9 mouse cellular contexts compared by ENCODE assay signal in the genomic region with DNA sequence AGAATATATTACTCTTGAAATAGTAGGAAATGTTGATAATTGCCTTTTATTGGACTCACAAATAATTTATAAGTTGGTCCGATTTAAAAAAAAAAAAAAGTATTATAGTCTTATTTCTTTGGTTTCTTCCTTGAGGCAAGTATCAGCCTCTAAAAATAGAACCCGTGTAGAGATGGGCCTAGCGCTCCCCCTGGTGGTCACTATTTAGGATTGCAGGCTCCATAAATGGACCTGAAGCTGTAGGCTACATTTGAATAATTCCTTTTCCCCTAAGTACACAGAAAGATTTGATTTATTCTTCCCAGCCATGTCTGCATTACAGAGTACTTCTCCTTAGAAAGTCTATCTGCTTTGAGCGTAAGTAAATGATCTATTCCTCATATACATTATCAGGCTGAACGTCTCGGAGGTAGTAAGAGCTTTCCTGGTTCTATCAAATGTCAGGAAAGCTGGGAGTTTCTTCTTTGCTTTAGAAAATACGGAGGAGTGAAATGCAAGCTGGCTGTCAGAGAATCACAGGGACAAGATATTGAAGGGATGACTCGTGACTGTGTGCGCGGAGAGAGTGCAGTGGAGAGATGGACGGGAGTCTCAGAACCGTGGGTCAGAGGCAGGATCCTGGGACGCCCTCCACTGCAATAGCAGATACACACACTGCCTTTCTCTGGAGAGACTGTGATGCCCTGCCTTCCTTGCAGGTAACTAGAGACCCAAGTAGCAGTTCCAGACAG. TPM values are rescaled to one million over a fixed set of nuclear protein-coding genes. Genes with fewer than 3 reads are reported as not detected.
DNase-seq lines count a peak whose midpoint lies in the region; ATAC-seq and TF ChIP-seq lines count a peak whose summit lies in the region.
"Had no signal": no experiment of that assay in that cellular context is flagged by ENCODE, and none has a peak within 500 bp of the region (broad histone marks: within the 10 kb centered on the region; RNA-seq: fewer than 3 reads in every experiment).

No protein-coding gene starts in this region.

- no peak overlapping the region for H3K27ac ChIP-seq in heart, adult 2 months
- H3K27ac ChIP-seq in heart, embryonic 10.5 days = no peak overlapping the region
- H3K27ac ChIP-seq in forebrain, embryonic 16.5 days (ENCODE audit: low read length) = no peak overlapping the region
- H3K27ac ChIP-seq: macrophage had no signal

- H3K9me3 ChIP-seq in heart, embryonic 10.5 days = no peaks in the 10 kb centered on the region
- peaks cover 9% of the 10 kb centered on the region; the same call in 1 of the 2 replicates for H3K9me3 ChIP-seq in E14TG2a.4 (ENCODE audit: low read length)
- no peaks in the 10 kb centered on the region for H3K9me3 ChIP-seq in forebrain, embryonic 16.5 days (ENCODE audit: control insufficient read depth, low read length)

- H3K9ac ChIP-seq in heart, adult 2 months (ENCODE audit: low read depth, low read length) = no peak overlapping the region
- no peak overlapping the region for H3K9ac ChIP-seq in forebrain, embryonic 16.5 days (replicated peaks; ENCODE audit: low read depth, low read length)

- no peak overlapping the region for H3K4me3 ChIP-seq in heart, adult 2 months
- H3K4me3 ChIP-seq in heart, embryonic 10.5 days = no peak overlapping the region
- no peak overlapping the region for H3K4me3 ChIP-seq in E14TG2a.4 (replicated peaks; ENCODE audit: low read length)
- H3K4me3 ChIP-seq in forebrain, embryonic 16.5 days (replicated peaks; ENCODE audit: low read length) = no peak overlapping the region
- no peak overlapping the region for H3K4me3 ChIP-seq in lung, adult 2 months (replicated peaks; ENCODE audit: extremely low read depth, low read depth, low read length)

- H3K36me3 ChIP-seq in heart, adult 2 months (ENCODE audit: control insufficient read depth, insufficient read depth, low read length) = no peaks in the 10 kb centered on the region
- no peaks in the 10 kb centered on the region for H3K36me3 ChIP-seq in heart, embryonic 10.5 days
- no peaks in the 10 kb centered on the region for H3K36me3 ChIP-seq in E14TG2a.4 (ENCODE audit: insufficient read depth, low read length)
- H3K36me3 ChIP-seq in forebrain, embryonic 16.5 days (ENCODE audit: control insufficient read depth, insufficient read depth) = no peaks in the 10 kb centered on the region

- WGBS in heart, adult 2 months = 52% methylated on average over 13 of the region's 13 CpGs
- WGBS in heart, embryonic 10.5 days = 54% methylated on average over 13 of the region's 13 CpGs
- WGBS in forebrain, embryonic 16.5 days = 57% methylated on average over 13 of the region's 13 CpGs
- WGBS in lung, adult 2 months = 54% methylated on average over 13 of the region's 13 CpGs

- H3K79me2 ChIP-seq in heart, adult 2 months (replicated peaks; ENCODE audit: control insufficient read depth, insufficient read depth, low read length) = no peaks in the 10 kb centered on the region

- peak; percentile 17 to 38 for DNase-seq in heart, adult 2 months
- no peak for DNase-seq in heart, embryonic 10.5 days (ENCODE audit: low spot score)
- DNase-seq in c-Kit-positive CD71-positive TER-119-positive erythroid progenitor cells, embryonic 14.5 days (ENCODE audit: low spot score) = peak; percentile 24
- peak; percentile 39 to 57 for DNase-seq in kidney, postnatal 25 days
- peak; percentile 17 for DNase-seq in lung, adult 2 months
- peak; percentile 75 for DNase-seq in right cerebral cortex, postnatal 4 days

- TF ChIP-seq CTCF in heart, adult 2 months (IDR thresholded peaks at IDR 0.05) = no peak; the same call in 1 of the 2 replicates
- TF ChIP-seq CTCF in E14TG2a.4 (conservative IDR thresholded peaks at IDR 0.05; ENCODE audit: low read length) = peak; percentile 80
- TF ChIP-seq CTCF in lung, adult 2 months (IDR thresholded peaks at IDR 0.05; ENCODE audit: insufficient read depth, low read length) = peak; percentile 57

- intact Hi-C loops in heart, adult 2 months (cut with DNase I) = loop anchor here (1.0 to 5.0 kb wide), 2 partner anchors 227 to 380 kb away; no protein-coding TSS in a partner anchor

- no peak for TF ChIP-seq POLR2A in heart, adult 2 months (IDR thresholded peaks at IDR 0.05; ENCODE audit: insufficient read depth, low read depth, low read length)
- no peak for TF ChIP-seq POLR2A in lung, adult 2 months (IDR thresholded peaks at IDR 0.05; ENCODE audit: borderline replicate concordance, extremely low read depth, low read depth, low read length)

- no peaks in the 10 kb centered on the region for H3K4me1 ChIP-seq in heart, adult 2 months (ENCODE audit: control insufficient read depth, insufficient read depth, low read length)
- H3K4me1 ChIP-seq in heart, embryonic 10.5 days = no peaks in the 10 kb centered on the region
- no peaks in the 10 kb centered on the region for H3K4me1 ChIP-seq in E14TG2a.4 (replicated peaks; ENCODE audit: low read depth, low read length)
- H3K4me1 ChIP-seq in forebrain, embryonic 16.5 days (replicated peaks; ENCODE audit: control insufficient read depth, insufficient read depth, low read length) = peaks cover 6% of the 10 kb centered on the region
- no peaks in the 10 kb centered on the region for H3K4me1 ChIP-seq in lung, adult 2 months (ENCODE audit: control insufficient read depth, insufficient read depth, low read length)

- H3K4me2 ChIP-seq in forebrain, embryonic 16.5 days (ENCODE audit: low read length) = no peak overlapping the region

- TF ChIP-seq EP300 in heart, adult 2 months (IDR thresholded peaks at IDR 0.05; ENCODE audit: insufficient read depth, low read depth, low read length) = 0 out of 2 replicates have a peak, but pooled peaks have one; percentile 35

- no peaks in the 10 kb centered on the region for H3K27me3 ChIP-seq in heart, adult 2 months (ENCODE audit: control insufficient read depth, insufficient read depth, low read length)
- H3K27me3 ChIP-seq in heart, embryonic 10.5 days (ENCODE audit: insufficient read depth, poor library complexity, severe bottlenecking) = 0 out of 2 replicates have a peak, but pooled peaks cover 7% of the 10 kb centered on the region
- H3K27me3 ChIP-seq in E14TG2a.4 (ENCODE audit: insufficient read depth, low read length) = no peaks in the 10 kb centered on the region
- no peaks in the 10 kb centered on the region for H3K27me3 ChIP-seq in forebrain, embryonic 16.5 days (replicated peaks; ENCODE audit: control insufficient read depth, insufficient read depth, low read length)

- ATAC-seq in forebrain, embryonic 16.5 days = peak; percentile 63; the same call in 1 of the 2 replicates

RNA-seq across cellular contexts. Expression of a gene that starts 18.0 kb away (rescaled TPM):
- not detected for total RNA-seq in heart, adult 2 months (2021)
- polyA plus RNA-seq in heart, adult 2 months (2012; rRNA removed) = not detected in 2 replicates
- polyA plus RNA-seq in heart, embryonic 10.5 days (2016; fragmentation: Nextera tagmentation; extraction: Ambion mirVana) = 0.14 and 1.1 TPM in 2 replicates
- polyA plus RNA-seq in forebrain, embryonic 16.5 days (2015; fragmentation: Nextera tagmentation; extraction: Ambion mirVana) = not detected in 2 replicates
- polyA plus RNA-seq in lung, adult 2 months (2012; rRNA removed) = not detected in 2 replicates
- polyA plus RNA-seq: macrophage had no signal

RNA-seq across cellular contexts. Expression of a gene that starts 19.1 kb away (rescaled TPM):
- not detected for total RNA-seq in heart, adult 2 months (2021)
- polyA plus RNA-seq in heart, adult 2 months (2012; rRNA removed) = not detected in 2 replicates
- polyA plus RNA-seq in heart, embryonic 10.5 days (2016; fragmentation: Nextera tagmentation; extraction: Ambion mirVana) = 0.10 and 0.24 TPM in 2 replicates
- 0.07 and 0.28 TPM in 2 replicates for polyA plus RNA-seq in forebrain, embryonic 16.5 days (2015; fragmentation: Nextera tagmentation; extraction: Ambion mirVana)
- 0.04 TPM in 1 of 2 replicates, not detected in the other for polyA plus RNA-seq in lung, adult 2 months (2012; rRNA removed)

RNA-seq across cellular contexts. Expression of a gene that starts 37.0 kb away (rescaled TPM):
- not detected for total RNA-seq in heart, adult 2 months (2021)
- not detected in 2 replicates for polyA plus RNA-seq in heart, adult 2 months (2012; rRNA removed)
- not detected in 2 replicates for polyA plus RNA-seq in heart, embryonic 10.5 days (2016; fragmentation: Nextera tagmentation; extraction: Ambion mirVana)
- polyA plus RNA-seq in forebrain, embryonic 16.5 days (2015; fragmentation: Nextera tagmentation; extraction: Ambion mirVana) = not detected in 2 replicates
- not detected in 2 replicates for polyA plus RNA-seq in lung, adult 2 months (2012; rRNA removed)
- polyA plus RNA-seq: macrophage had no signal
